In the genomic region with DNA sequence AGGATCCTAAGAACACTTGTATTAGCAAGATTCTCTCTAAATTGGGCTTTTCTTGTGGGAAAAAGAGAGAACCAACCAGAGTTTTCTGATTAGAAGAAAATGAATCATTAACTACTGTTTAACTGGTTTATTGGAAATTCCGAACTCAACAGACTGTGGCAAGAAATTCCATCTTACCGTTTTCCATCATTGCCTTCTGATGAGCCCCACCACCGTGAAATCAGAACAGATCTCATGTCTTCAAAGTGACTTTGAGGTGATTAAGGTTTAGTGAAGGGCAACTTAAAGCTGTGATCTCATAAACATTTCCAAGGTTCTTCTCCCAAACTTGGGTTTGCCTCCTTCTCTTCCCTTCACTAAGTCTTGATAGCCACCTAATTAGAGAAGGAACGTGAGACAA, we compare ENCODE assay signal across 20 mouse cellular contexts. TPM values are rescaled to one million over a fixed set of nuclear protein-coding genes. Genes with fewer than 3 reads are reported as not detected.
A peak's percentile ranks its signal among the peaks of the same experiment; 100 is the strongest.
DNase-seq lines count a peak whose midpoint lies in the region; ATAC-seq and TF ChIP-seq lines count a peak whose summit lies in the region.
"Had no signal": no experiment of that assay in that cellular context is flagged by ENCODE, and none has a peak within 500 bp of the region (broad histone marks: within the 10 kb centered on the region; RNA-seq: fewer than 3 reads in every experiment).

No protein-coding gene starts in this region.

- no peak overlapping the region for H3K4me2 ChIP-seq in kidney, embryonic 15.5 days
- H3K4me2 ChIP-seq in kidney, postnatal 0 days (ENCODE audit: low read length): no peak overlapping the region
- H3K4me2 ChIP-seq: embryonic facial prominence, embryonic 12.5 days; forebrain, embryonic 13.5 days; forebrain, embryonic 15.5 days had no signal

- H3K4me3 ChIP-seq in kidney, embryonic 15.5 days (replicated peaks): no peak overlapping the region
- H3K4me3 ChIP-seq in kidney, postnatal 0 days (replicated peaks; ENCODE audit: low read depth, low read length): no peak overlapping the region
- H3K4me3 ChIP-seq: embryonic facial prominence, embryonic 10.5 days; embryonic facial prominence, embryonic 12.5 days; forebrain, embryonic 13.5 days; forebrain, embryonic 15.5 days had no signal

- peak; percentile 30 for DNase-seq in kidney, adult 9 months
- no peak for DNase-seq in kidney, postnatal 25 days
- DNase-seq in kidney, postnatal 4 days: no peak
- DNase-seq in kidney, postnatal 0 days (ENCODE audit: low spot score): no peak
- DNase-seq in kidney, adult 11 months: no peak
- DNase-seq in layer of hippocampus, adult 9-10 months (ENCODE audit: low spot score): no peak
- DNase-seq: adrenal gland, adult 8-10 months; adrenal gland, postnatal 14 days; adrenal gland, postnatal 36 days; cerebellum, adult 11-12 months; cerebellum, adult 2 months; cerebellum, adult 9-10 months; cerebellum, postnatal 10 days; cerebellum, postnatal 25 days had no signal

- 56% methylated on average over 4 of the region's 4 CpGs for WGBS in kidney, embryonic 15.5 days
- 47% methylated on average over 4 of the region's 4 CpGs for WGBS in kidney, postnatal 0 days

- ATAC-seq in kidney, embryonic 15.5 days (replicated peaks; ENCODE audit: low FRiP score): peak; percentile 75; the same call in 1 of the 2 replicates
- no peak for ATAC-seq in kidney, postnatal 0 days (replicated peaks; ENCODE audit: low FRiP score, low read depth)
- ATAC-seq: activated CD4-positive, CD25-positive, alpha-beta regulatory T cell, adult 4 months; forebrain, embryonic 13.5 days; forebrain, embryonic 15.5 days had no signal

- no peaks in the 10 kb centered on the region for H3K9me3 ChIP-seq in kidney, embryonic 15.5 days (replicated peaks)
- no peaks in the 10 kb centered on the region for H3K9me3 ChIP-seq in kidney, postnatal 0 days (replicated peaks; ENCODE audit: low read length)
- H3K9me3 ChIP-seq: embryonic facial prominence, embryonic 10.5 days; embryonic facial prominence, embryonic 12.5 days; forebrain, embryonic 13.5 days; forebrain, embryonic 15.5 days had no signal

- no peak for TF ChIP-seq CTCF in kidney, postnatal 0 days (IDR thresholded peaks at IDR 0.05; ENCODE audit: low read depth)

- H3K9ac ChIP-seq in kidney, embryonic 15.5 days: no peak overlapping the region
- no peak overlapping the region for H3K9ac ChIP-seq in kidney, postnatal 0 days (ENCODE audit: low read depth, low read length)
- H3K9ac ChIP-seq: embryonic facial prominence, embryonic 12.5 days; forebrain, embryonic 13.5 days; forebrain, embryonic 15.5 days had no signal

- no peaks in the 10 kb centered on the region for H3K4me1 ChIP-seq in kidney, embryonic 15.5 days
- no peaks in the 10 kb centered on the region for H3K4me1 ChIP-seq in kidney, postnatal 0 days (replicated peaks; ENCODE audit: insufficient read depth, low read length)
- H3K4me1 ChIP-seq: embryonic facial prominence, embryonic 12.5 days; forebrain, embryonic 15.5 days had no signal

- peak overlapping the region; percentile 70 for H3K27ac ChIP-seq in kidney, embryonic 15.5 days
- peak overlapping the region; percentile 27; the same call in 1 of the 2 replicates for H3K27ac ChIP-seq in kidney, postnatal 0 days
- H3K27ac ChIP-seq: embryonic facial prominence, embryonic 10.5 days; embryonic facial prominence, embryonic 12.5 days; forebrain, embryonic 13.5 days; forebrain, embryonic 15.5 days had no signal

- no peaks in the 10 kb centered on the region for H3K27me3 ChIP-seq in kidney, embryonic 15.5 days
- H3K27me3 ChIP-seq in kidney, postnatal 0 days (ENCODE audit: insufficient read depth, low read length): no peaks in the 10 kb centered on the region
- H3K27me3 ChIP-seq: embryonic facial prominence, embryonic 12.5 days; forebrain, embryonic 13.5 days; forebrain, embryonic 15.5 days had no signal

- no peaks in the 10 kb centered on the region for H3K36me3 ChIP-seq in kidney, embryonic 15.5 days
- no peaks in the 10 kb centered on the region for H3K36me3 ChIP-seq in kidney, postnatal 0 days (ENCODE audit: insufficient read depth, low read length)
- H3K36me3 ChIP-seq: embryonic facial prominence, embryonic 10.5 days; embryonic facial prominence, embryonic 12.5 days; forebrain, embryonic 15.5 days had no signal

RNA-seq across cellular contexts. Expression of gene Me3, which starts 8.9 kb away (rescaled TPM):
- 11.4 and 12.1 TPM in 2 replicates for polyA plus RNA-seq in kidney, embryonic 15.5 days (2015; fragmentation: Nextera tagmentation; extraction: Ambion mirVana)
- 39.5 and 41.1 TPM in 2 replicates for polyA plus RNA-seq in kidney, postnatal 0 days (2015; fragmentation: Nextera tagmentation; extraction: Ambion mirVana)
